1 mouse cellular context compared by ENCODE assay signal in the genomic region with DNA sequence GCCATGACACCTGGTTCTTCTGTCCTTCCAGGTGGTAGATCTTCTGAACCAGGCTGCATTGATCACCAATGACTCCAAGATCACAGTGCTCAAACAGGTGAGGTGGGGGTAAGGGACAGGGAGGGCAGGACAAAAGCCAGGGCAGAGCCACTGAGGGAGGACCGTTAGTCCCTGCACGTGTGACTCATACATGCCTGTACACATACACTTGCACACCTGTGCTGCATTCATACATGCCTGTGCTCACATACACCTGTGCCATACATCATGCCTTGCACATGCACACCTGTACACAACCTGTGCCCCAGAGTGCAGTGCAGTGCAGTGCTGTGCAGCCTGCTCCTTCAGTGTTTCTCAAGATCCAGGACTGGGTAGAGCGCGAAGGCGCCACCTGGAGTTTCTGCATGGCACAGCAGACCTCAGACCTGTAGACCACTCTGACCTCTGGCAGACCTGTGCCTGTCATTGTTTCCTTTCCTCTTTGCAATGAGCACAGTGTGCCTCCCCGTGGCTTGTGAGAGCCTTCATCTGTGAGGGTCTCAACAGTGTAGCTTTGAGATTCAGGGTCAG.
TF ChIP-seq lines count a peak whose summit lies in the region.

No protein-coding gene starts in this region.

TF ChIP-seq in ES-E14, 5 proteins besides CTCF, POLR2A, EP300 and RAD21:
- TF ChIP-seq ZNF384 (IDR thresholded peaks at IDR 0.05; ENCODE audit: low read depth, low read length) (no peak), HCFC1 (IDR thresholded peaks at IDR 0.05; ENCODE audit: borderline replicate concordance, insufficient read depth, low read length) (no peak), ZC3H11A (IDR thresholded peaks at IDR 0.05; ENCODE audit: borderline replicate concordance, low read depth, low read length) (no peak; the same call in 1 of the 2 replicates), MAFK (IDR thresholded peaks at IDR 0.05; ENCODE audit: insufficient read depth, low read depth, low read length) (no peak), CHD2 (IDR thresholded peaks at IDR 0.05; ENCODE audit: low read depth, low read length) (no peak)
